Mouse (Mus musculus): ENCODE results near the gene Cst6. TPM values are rescaled to one million over a fixed set of nuclear protein-coding genes. Genes with fewer than 3 reads are reported as not detected.

Gene Cst6
- total RNA-seq, 2 experiments from 2014 or later = 26.7 to 28.3 TPM

DNA sequence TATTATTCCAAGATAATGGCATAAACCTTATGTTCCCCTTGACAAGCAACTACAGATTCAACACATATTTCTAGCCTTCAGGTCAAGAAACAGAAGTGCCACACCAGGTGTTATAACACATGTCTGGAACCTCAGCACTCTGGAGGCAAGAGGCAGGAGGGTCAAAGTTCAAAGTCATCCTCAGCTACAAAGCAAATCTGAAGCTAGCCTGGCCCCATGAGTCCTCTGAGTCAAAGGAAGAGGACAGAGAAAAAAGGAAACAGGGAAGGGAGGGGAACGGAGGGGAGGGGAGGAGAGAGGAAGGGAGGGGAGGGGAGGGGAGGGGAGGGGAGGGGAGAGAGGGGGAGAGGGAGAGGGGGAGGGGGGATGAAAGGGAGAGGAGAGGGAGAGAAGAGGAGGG lies 6.7 kb upstream of the Cst6 start:
- DNase-seq = no peak
- intact Hi-C loops (cut with DNase I) = no loop called here

DNA sequence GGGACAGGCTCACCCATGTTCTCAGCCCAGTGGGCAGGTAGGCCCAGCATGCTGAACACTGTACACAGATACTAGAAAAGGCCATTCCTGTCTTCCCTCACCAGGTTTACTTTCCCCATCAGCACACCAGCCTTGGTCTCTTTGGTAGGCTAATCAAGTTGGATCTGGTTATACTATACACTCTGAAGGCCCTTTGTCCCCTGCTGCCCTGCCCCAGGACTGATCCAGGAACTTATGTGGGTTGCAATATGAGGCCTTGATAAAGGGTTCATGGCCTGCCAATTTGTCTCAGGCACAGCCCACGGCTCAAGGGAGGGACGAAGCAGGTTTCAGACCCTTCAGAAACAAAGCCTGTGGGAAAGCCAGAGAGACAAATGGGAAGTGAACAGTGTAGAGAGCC lies 4.2 kb upstream of the Cst6 start:
- DNase-seq = no peak
- intact Hi-C loops (cut with DNase I) = no loop called here

DNA sequence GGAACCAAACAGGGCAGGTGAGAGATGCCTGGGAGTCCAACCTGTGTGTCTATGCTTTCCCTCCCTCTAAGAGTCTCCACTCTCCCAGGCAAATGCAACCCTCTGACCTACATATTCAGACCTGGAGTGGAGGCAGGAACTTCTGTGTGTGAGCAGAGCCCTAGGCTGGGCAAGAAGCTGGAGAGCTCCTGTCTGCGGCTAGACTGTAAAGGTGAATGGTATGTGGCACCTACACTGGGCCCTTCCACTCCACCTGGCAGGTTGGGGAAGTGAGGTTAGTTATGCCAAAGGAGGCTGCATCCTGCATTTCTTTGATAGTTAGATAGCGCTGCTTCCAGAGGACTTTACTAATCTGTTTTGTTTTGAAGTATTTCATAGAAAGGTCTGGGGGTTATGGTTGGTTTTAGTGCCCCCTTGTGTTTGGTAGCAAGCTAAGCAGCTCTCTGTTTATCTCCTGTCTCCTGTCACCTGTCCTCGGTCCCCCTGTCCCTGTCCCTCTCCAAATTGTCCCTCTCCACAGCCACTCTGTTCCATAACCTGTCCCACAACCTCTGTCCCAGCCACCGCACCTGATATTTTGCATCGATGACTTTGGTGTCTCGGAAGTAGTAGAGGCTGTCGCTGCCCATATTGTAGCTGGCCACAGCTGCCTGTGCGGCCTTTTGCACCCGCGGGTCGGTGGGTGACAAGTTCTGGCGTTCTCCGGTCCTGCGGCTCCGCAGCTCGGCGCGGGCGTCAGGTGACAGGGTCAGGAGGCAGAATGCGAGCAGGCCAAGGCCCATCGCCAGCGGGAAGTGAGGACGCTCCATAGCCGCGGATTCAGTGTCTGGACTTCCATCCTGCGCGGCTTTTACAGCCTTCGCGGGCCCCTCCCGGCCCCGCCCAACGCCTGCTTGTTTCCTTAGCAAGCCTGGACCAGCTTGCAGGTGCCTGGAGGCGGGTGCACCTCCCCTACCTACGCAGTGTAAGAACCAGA lies 560 bp downstream of the Cst6 start:
- intact Hi-C loops (cut with DNase I) = no loop called here
- peak in 1 of 2 experiments; percentile 32 for DNase-seq

GRCm38 (mm10) chr19:5348064-5348463 lies 1.3 kb downstream of the Cst6 start:
- DNase-seq = no peak
- intact Hi-C loops (cut with DNase I) = no loop called here

GRCm38 (mm10) chr19:5345297-5346131 lies 3.9 kb downstream of the Cst6 start:
- intact Hi-C loops (cut with DNase I) = no loop called here
- DNase-seq = no peak

DNA sequence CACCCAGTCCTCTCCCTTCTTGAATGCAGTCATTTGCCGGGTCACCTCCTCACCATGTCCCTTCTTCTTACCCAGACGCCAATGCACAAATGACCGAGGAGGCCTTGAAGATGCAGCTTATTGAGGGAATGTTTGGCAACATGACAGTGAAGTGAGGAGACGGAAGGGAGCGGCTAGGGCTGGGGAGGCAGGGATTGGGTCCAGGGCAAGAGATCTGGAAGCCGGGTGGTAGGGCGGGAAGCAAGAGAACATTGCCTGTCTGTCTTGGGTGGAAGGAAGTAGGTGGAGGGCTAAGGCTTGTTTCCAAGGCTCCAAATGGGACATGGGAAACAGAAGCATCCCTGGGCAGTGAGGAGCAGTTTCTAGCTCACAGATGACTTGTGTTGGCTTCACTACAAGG lies 8.0 kb downstream of the Cst6 start:
- intact Hi-C loops (cut with DNase I) = no loop called here
- DNase-seq = no peak

GRCm38 (mm10) chr19:5337975-5338374 lies 11.4 kb downstream of the Cst6 start:
- DNase-seq = peak; percentile 73 to 74
- intact Hi-C loops (cut with DNase I) = no loop called here

DNA sequence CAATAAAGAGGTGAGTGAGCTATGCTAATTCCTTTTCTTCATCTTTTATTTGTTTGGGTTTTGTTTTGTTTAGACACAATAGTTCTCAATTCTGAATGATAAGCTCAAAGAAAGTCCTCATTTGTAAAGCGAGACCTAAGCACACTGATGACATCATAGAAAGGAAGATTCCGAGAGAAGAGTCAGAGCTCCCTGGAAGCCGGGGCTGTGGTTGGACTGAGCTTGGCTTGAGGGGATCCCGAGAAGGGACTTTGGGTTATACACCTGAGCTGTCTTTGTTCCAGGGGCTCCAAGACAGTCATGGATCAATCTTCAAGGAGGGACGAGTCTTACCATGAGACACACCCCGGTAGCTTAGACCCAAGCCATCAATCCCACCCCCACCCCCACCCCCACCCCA lies 13.9 kb downstream of the Cst6 start, which contains the start of gene Catsper1:
Gene Catsper1, plus strand, starts transcription at position 301 of the 400 bp plus-strand sequence.
- intact Hi-C loops (cut with DNase I) = no loop called here
- DNase-seq = no peak

DNA sequence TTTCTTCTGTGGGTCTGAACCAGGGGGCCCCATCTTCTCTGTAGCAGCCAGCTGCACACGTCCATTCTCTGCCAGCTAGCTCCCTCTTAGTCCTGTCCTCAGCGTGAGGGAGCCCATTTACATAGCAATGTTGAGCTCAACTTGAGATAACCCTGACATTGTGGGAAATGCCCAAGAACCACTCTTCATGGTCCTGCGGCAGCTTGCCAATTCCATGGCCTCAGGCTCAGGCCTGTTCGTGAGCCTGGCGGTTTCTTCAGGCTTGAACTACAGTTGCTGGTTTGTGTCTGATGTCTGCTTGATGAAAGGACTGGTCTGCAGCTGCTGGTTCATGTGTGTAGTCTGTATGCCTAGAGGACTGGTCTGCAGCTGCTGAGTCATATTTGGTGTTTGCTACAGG lies 14.6 kb downstream of the Cst6 start:
- DNase-seq = no peak
- intact Hi-C loops (cut with DNase I) = no loop called here

- DNase-seq = no peak
- intact Hi-C loops (cut with DNase I) = no loop called here
Observed at GRCm38 (mm10) chr19:5327970-5328369, 21.4 kb downstream of the Cst6 start.

DNA sequence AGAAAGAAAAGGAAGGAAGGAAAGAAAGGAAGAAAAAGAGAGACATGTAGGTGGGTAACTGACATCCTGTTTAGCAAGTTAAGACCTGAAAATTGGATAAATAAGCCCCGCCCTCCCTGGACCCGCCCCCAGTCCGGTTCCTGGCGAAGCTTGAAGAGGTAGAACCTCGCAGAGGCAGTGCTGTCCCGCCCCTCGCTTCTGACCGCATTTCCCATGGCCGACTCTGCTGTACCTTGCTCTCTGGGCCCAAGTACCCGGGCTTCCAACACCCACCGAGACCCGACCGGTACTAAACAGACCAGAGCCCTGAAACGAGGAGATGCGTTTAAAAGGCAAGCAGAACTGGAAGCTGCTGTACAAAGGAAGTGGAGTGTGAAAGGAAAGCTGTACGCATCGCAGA lies 25.6 kb downstream of the Cst6 start:
- intact Hi-C loops (cut with DNase I) = no loop called here

DNA sequence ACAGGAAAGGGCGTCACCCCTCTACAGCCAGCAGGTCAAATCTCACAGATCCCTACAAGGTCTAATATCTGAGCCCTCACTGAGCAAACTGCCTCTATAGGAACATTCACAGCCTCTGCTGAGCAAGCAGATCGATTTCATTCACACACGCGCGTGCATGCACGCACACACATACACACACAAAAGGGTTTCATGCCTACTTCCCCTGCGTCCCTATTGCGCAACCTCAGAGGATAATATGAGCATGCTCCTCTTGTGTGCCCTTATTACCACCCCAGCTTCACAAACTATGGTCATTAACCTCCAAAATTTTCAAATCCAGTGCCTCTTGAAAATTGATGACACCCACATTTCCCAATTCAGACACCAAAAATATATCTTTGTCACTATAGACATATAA lies 36.2 kb downstream of the Cst6 start:
- no peak for DNase-seq

More for the DNA sequence above, 25.6 kb downstream of the Cst6 start:
- DNase-seq = no peak

GRCm38 (mm10) chr19:5309025-5309424 lies 40.3 kb downstream of the Cst6 start:
- DNase-seq = no peak
- intact Hi-C loops (cut with DNase I) = no loop called here

More for the DNA sequence above, 36.2 kb downstream of the Cst6 start:
- intact Hi-C loops (cut with DNase I) = no loop called here

DNA sequence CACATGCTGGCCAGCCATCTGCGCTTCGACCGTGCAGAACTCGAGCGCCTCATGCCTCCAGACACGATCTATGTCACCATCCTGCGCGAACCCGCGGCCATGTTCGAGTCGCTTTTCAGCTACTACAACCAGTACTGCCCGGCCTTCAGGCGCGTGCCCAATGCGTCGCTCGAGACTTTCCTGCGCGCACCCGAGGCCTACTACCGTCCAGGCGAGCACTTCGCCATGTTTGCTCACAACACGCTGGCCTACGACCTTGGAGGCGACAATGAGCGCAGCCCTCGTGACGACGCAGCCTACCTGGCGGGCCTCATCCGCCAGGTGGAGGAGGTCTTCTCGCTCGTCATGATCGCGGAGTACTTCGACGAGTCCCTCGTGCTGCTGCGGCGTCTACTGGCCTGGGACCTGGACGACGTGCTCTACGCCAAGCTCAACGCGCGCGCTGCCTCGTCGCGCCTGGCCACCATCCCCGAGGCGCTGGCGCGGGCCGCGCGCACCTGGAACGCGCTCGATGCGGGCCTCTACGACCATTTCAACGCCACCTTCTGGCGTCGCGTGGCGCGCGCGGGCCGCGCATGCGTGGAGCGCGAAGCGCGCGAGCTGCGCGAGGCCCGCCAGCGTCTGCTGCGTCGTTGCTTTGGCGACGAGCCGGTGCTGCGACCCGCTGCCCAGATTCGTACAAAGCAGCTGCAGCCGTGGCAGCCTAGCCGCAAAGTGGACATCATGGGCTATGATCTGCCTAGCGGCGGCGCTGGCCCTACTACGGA lies 42.2 kb downstream of the Cst6 start:
- no peak for DNase-seq
- intact Hi-C loops (cut with DNase I) = no loop called here

- DNase-seq = no peak
- intact Hi-C loops (cut with DNase I) = no loop called here
Observed at GRCm38 (mm10) chr19:5306279-5306678, 43.1 kb downstream of the Cst6 start.

DNA sequence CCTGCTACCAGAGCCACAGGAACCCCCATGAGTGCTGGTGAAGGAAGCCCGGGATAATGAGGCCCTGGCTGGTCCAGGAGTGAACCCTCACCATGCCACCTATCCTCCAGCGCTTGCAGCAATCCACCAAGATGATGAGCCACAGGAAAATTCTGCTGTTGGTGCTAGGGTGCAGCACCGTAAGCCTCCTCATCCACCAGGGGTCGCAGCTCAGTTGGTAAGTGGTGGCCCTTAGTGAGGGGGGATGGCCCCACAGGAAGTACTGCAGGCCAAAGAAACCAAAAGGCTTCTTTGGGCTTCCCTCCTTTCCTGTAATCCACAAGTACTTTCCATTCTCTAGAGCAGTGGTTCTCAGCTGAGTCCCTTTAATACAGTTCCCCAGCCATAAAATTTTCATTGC lies 46.9 kb downstream of the Cst6 start:
- intact Hi-C loops (cut with DNase I) = no loop called here

GRCm38 (mm10) chr19:5300588-5300987 lies 48.8 kb downstream of the Cst6 start:
- intact Hi-C loops (cut with DNase I) = no loop called here
- no peak for DNase-seq

More for the DNA sequence above, 46.9 kb downstream of the Cst6 start:
- DNase-seq = no peak

GRCm38 (mm10) chr19:5297903-5298800 lies 51.2 kb downstream of the Cst6 start, which contains the start of gene Gal3st3:
TSS of gene Gal3st3 (plus strand) at chr19:5298331.
- DNase-seq = no peak
- intact Hi-C loops (cut with DNase I) = no loop called here

DNA sequence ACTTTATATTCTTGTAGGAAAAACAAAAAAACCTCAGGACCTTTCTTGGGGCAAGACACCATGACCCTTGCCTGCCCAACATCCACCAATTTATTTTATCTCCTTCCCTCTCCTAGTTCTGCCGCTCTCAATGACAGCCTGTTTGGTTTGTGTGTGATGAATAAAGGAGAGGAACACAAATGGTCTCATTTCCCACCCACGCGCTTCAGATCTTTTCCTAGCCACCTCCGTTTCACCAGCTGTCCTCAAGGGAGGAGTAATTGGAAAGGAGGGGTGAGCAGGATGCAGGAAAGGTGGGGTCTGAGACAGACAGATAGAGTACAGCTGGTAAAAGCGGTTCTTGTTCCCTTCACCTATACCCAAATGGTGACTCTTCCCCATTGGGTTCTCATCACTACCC lies 52.7 kb downstream of the Cst6 start:
- intact Hi-C loops (cut with DNase I) = no loop called here
- DNase-seq = no peak

- DNase-seq = no peak
- intact Hi-C loops (cut with DNase I) = no loop called here
Observed at GRCm38 (mm10) chr19:5295736-5296075, 53.7 kb downstream of the Cst6 start.
